Mouse (Mus musculus): ENCODE data around the gene Arfip2.

The Arfip2 gene

GRCm38 (mm10) chr7:105611767-105612166 is 28.4 kb downstream of the Arfip2 start:
- DNase-seq, result no peak

GRCm38 (mm10) chr7:105608467-105608866 is 31.7 kb downstream of the Arfip2 start:
- DNase-seq, result no peak

- peak; percentile 83 for DNase-seq
These were observed 37.2 kb downstream of the Arfip2 start for GRCm38 (mm10) chr7:105602860-105603623.

- no peak for DNase-seq
These were observed 50.1 kb downstream of the Arfip2 start for GRCm38 (mm10) chr7:105590097-105590496.

- no peak for DNase-seq
These were observed 51.8 kb downstream of the Arfip2 start for GRCm38 (mm10) chr7:105588325-105588912.

All from embryo, embryonic 11 days (tissue).